Mouse (Mus musculus) embryo, embryonic 10.5 days (tissue): ENCODE results near the gene Hhex.

Experiments used
- DNase-seq: peaks from one replicate; pipeline ENCODE4 v3.0.0-alpha.2; 2015; ENCODE audit warnings: low spot score

Hhex gene

DNA sequence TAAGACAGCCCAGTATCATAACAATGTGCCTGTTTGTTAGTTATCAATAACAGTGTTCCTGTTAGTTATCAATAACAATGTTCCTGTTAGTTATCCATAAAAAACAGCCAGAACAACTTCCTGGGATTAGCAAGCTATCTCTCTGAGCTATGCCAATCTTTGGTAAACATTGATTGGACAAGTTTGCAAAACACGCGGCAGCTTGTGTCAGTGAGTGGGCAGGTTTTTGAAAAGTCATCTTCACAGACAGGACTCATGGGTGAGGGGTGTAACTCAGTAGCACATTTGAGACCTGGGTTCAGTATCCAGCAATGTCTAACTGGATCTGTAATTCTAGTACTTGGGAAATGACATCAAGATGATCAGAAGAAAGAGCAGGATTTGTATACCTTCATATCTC, 20.9 kb downstream of the Hhex start:
- DNase-seq, result no peak

DNA sequence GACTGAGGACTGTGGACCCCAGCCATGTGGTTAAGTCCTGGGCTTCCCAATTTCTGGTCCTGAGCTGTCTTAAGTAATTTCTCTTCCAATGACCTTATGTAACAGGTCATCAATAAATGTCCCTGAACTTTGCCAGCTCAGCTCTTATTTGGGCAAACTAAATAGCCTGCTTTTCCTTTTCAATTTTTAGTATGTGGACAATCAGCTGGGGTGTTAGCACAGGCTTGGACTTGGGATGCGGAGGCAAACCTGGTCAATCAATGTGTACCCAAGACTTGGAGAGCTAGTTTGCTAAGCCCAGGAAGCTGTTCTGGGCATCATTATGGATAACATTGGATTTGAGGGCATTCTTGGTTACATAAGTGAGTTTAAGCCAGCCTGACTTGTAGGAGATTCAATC, 21.4 kb downstream of the Hhex start:
- DNase-seq, result no peak

DNA sequence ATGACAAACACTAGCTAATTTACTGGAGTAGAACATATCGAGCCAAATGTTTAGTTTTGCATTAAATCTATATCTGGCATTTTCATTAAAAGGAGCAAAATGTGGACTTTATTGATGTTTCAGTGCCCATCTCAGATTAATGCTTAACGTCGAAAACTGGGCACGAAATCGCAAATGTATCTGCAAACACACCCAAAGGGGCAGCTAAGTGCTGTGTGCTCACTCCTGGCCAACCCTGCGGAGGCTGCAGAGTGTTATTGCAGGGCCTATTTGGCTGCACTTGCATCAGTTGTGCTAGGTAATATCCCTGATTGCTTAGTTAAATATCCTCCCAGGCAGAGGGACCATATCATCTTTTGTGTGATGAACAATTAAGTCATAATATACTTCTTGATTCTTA, 23.4 kb downstream of the Hhex start:
- DNase-seq, result no peak

- DNase-seq, result no peak
These were observed 31.8 kb downstream of the Hhex start for GRCm38 (mm10) chr19:37466403-37466802.

DNA sequence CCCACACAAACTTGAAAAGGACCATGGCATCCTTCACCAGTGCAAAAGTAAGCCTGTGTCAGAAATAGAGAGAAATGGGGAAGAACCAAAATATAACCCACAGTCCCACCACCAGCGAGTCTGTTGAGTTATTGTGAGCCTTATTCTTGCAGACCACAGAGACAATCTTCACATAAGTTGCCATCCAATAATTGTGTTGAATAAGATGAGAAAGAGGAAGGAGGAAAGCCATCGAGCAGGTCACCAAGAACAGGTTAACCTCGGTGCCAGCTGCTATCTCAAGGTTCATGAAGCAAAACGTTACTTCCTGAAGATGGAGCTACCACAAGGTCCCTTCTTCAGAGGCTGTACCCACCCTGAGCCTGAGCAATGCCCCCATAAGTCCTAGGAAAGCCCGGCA, 32.4 kb downstream of the Hhex start:
- DNase-seq, result no peak

DNA sequence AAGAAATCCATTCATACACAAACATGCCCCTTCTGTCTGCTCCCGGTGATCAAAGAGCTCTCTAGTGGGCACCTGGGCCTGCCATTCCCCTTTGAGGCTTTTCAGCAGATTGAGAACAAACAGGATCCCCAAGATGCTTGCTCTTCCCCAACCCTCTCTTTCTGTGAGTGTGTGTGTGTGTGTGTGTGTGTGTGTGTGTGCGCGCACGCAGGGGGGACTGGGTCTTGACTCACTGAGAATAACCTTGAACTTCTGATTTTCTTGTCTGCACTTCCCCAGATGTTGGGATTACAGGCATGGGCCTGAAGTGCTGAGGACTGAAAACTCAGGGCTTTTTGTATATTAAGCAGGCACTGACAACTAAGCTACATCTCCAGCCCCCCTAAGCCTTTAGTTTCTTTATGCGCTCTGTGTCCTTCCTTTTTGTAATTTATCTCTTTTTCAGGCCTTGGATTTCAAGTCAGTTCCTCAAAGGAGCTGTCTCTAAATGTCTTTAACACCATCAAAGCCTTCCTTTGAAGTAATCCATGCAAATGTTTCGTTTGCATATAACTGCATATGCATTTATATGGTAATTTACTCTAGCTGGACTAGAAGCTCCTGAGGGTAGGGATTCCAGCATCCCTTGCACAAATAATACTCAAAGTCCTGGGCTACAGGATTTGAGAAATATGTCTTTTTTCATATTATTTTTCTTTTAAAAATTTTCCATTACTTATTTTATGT, 34.4 kb downstream of the Hhex start:
- no peak for DNase-seq

DNA sequence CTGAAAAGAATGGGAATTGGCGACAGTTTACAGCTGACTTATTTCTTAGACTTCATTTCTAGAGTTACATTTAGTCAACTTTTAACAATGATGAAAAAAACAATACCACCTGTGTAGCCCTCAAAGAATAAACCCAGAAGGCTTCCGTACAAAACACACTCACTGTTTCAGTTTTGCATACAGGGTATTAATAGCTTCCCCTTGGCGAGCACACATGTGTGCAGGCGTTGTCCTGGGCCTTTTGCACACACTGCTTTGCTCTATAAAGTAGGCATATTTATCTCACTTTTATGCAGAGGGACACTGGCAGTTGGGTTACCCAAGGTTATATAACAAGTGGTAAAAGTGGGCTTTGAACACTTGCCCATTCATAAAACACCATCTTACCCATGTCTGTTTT, 37.1 kb downstream of the Hhex start:
- DNase-seq, result no peak

GRCm38 (mm10) chr19:37472589-37472988, 38.0 kb downstream of the Hhex start:
- DNase-seq, result no peak

GRCm38 (mm10) chr19:37481704-37482103, 47.1 kb downstream of the Hhex start:
- DNase-seq, result no peak

GRCm38 (mm10) chr19:37482556-37483187, 48.1 kb downstream of the Hhex start:
- no peak for DNase-seq

GRCm38 (mm10) chr19:37484787-37485186, 50.2 kb downstream of the Hhex start:
- DNase-seq, result no peak

- no peak for DNase-seq
These were observed 52.2 kb downstream of the Hhex start for GRCm38 (mm10) chr19:37486801-37487200.

DNA sequence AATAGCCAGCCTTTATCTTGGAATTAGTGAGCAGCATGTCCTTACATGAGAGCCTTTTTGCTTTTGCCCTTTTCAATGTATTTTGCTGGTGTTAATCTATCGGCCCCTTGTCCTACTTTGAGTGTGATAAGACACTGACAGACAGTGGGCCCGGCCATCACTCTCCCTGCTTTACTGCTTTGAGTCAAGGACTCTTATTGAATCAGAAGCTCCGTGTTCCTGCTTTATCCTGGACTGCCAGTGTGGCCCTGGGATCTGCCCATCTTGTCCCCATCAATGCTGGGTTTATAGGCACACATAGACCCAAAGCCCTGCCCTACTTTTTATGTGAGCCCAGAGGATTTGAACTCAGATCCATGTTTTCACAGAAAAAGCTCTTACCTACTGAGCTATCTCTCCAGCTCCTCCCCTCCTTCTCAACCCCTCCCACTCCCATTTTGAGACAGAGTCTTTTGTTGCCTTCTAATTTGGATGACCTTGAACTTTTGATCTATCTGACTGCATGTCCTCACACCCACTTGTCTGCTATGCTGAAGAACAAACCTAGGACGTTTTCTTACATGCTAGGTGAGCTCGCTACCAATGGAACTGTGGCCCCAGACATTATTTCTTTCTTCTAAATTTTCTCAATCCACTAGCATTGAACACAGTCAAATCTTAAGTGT, 53.3 kb downstream of the Hhex start:
- DNase-seq, result no peak

DNA sequence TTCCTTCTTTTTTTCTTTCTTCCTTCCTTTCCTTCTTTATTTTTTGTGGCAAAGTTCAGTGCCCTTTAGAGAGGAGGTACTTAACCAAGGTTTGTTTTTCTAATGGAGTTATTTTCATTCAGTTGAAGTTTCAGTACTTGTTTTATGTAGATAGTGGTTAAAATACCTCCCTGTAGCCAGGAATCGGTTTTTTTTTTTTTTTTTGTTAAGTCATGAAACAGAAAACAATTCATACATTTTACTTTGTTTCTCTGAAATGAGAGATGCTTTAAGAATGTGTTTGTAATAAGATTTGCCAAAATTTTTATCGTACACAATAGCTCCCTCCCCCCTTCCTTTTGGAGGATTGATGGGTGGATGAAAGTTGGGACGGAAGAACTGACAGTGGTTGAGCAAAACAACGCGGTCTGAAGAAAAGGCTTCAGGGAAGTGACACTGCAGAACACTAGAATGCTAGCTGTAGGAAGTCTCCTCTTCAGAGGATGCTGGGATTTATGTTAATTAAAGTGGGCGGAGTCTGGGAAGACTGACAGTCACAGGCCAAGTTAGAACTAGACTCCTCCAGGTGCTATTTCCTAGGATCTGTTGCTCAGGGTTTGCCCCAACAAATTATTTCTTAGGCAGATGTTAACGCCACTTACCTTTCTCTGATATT, 54.1 kb downstream of the Hhex start:
- DNase-seq, result no peak
